Mouse (Mus musculus) kidney, adult 11 months (tissue): ENCODE data around the gene Gm20388.
A peak's percentile ranks its signal among the peaks of the same experiment; 100 is the strongest.

ENCODE experiments used
- DNase-seq: peaks from one replicate; pipeline ENCODE4 v3.0.0; 2022

Gene Gm20388

GRCm38 (mm10) chr8:122475580-122476320, 2565.1 kb downstream of the Gm20388 start, which contains the start of the genes Rnf166 and Ctu2:
Rnf166 (minus strand) TSS chr8:122476064.
Ctu2 (plus strand) TSS chr8:122476143.
- DNase-seq, result peak; percentile 82

- DNase-seq, result no peak
Measured at GRCm38 (mm10) chr8:122482448-122482847, 2571.8 kb downstream of the Gm20388 start.

- DNase-seq, result no peak
Measured at GRCm38 (mm10) chr8:122483877-122484276, 2573.2 kb downstream of the Gm20388 start.

- no peak for DNase-seq
Measured at GRCm38 (mm10) chr8:122484831-122485230, 2574.2 kb downstream of the Gm20388 start.

- no peak for DNase-seq
Measured at GRCm38 (mm10) chr8:122488387-122488786, 2577.7 kb downstream of the Gm20388 start.

GRCm38 (mm10) chr8:122497016-122497734, 2586.5 kb downstream of the Gm20388 start:
- no peak for DNase-seq

- no peak for DNase-seq
Measured at GRCm38 (mm10) chr8:122497912-122498311, 2587.3 kb downstream of the Gm20388 start.

- DNase-seq, result peak; percentile 71
Measured at GRCm38 (mm10) chr8:122500856-122501255, 2590.2 kb downstream of the Gm20388 start.

- no peak for DNase-seq
Measured at GRCm38 (mm10) chr8:122511552-122511951, 2600.9 kb downstream of the Gm20388 start.

GRCm38 (mm10) chr8:122512392-122512791, 2601.8 kb downstream of the Gm20388 start:
- DNase-seq, result no peak

- DNase-seq, result peak; percentile 76
Measured at GRCm38 (mm10) chr8:122515699-122516098, 2605.1 kb downstream of the Gm20388 start.

GRCm38 (mm10) chr8:122517541-122518190, 2607.0 kb downstream of the Gm20388 start:
- peak; percentile 72 for DNase-seq

GRCm38 (mm10) chr8:122520611-122521010, 2610.0 kb downstream of the Gm20388 start:
- no peak for DNase-seq

- DNase-seq, result peak; percentile 95
Measured at GRCm38 (mm10) chr8:122522796-122523651, 2612.4 kb downstream of the Gm20388 start.

GRCm38 (mm10) chr8:122523652-122524360, 2613.2 kb downstream of the Gm20388 start:
- peak; percentile 79 for DNase-seq

- peak; percentile 54 for DNase-seq
Measured at GRCm38 (mm10) chr8:122524506-122524905, 2613.9 kb downstream of the Gm20388 start.

GRCm38 (mm10) chr8:122525004-122525403, 2614.4 kb downstream of the Gm20388 start:
- DNase-seq, result no peak

- DNase-seq, result no peak
Measured at GRCm38 (mm10) chr8:122526084-122526483, 2615.4 kb downstream of the Gm20388 start.

- peak; percentile 89 for DNase-seq
Measured at GRCm38 (mm10) chr8:122526526-122527170, 2616.0 kb downstream of the Gm20388 start.

GRCm38 (mm10) chr8:122527937-122528336, 2617.3 kb downstream of the Gm20388 start:
- DNase-seq, result no peak

- peak; percentile 91 for DNase-seq
Measured at GRCm38 (mm10) chr8:122529159-122529558, 2618.5 kb downstream of the Gm20388 start.
